Mouse (Mus musculus) forebrain, embryonic 13.5 days (tissue): ENCODE results near the gene Ankrd26. TPM values are rescaled to one million over a fixed set of nuclear protein-coding genes. Genes with fewer than 3 reads are reported as not detected.
A peak's percentile ranks its signal among the peaks of the same experiment; 100 is the strongest.
"Not testable (repeated sequence)": the region's sequence is repeated elsewhere in the genome, so short reads cannot be mapped to it uniquely, and the experiment has no call there.

Experiments used
- ATAC-seq: fragments of 200-750 bp; cut with Nextera tagmentation; 2 replicates; pipeline ENCODE4 v1.8.0; 2017
- H3K27ac ChIP-seq: fragments of 300-500 bp; sonication (generic); 2 replicates; pipeline ENCODE4 v1.5.1; 2015; ENCODE audit warnings: inconsistent platforms, mild to moderate bottlenecking, moderate library complexity
- H3K27me3 ChIP-seq: fragments of 300-500 bp; sonication (generic); 2 replicates; pipeline ENCODE4 v1.6.1; 2015; ENCODE audit warnings: mild to moderate bottlenecking, inconsistent platforms
- H3K36me3 ChIP-seq: fragments of 300-500 bp; sonication (generic); 2 replicates; pipeline ENCODE4 v1.6.1; 2015; ENCODE audit warnings: mild to moderate bottlenecking, inconsistent platforms; ENCODE audit not compliant: poor library complexity, severe bottlenecking
- H3K4me1 ChIP-seq: fragments of 300-500 bp; sonication (generic); 2 replicates; pipeline ENCODE4 v1.6.1; 2015; ENCODE audit warnings: inconsistent platforms
- H3K4me2 ChIP-seq: fragments of 300-500 bp; sonication (generic); 2 replicates; pipeline ENCODE4 v1.6.1; 2015; ENCODE audit warnings: inconsistent platforms, mild to moderate bottlenecking, moderate library complexity
- H3K4me3 ChIP-seq: fragments of 300-500 bp; sonication (generic); 2 replicates; pipeline ENCODE4 v1.5.1; 2015; ENCODE audit warnings: mild to moderate bottlenecking, inconsistent platforms
- H3K9ac ChIP-seq: fragments of 300-500 bp; sonication (generic); 2 replicates; pipeline ENCODE4 v1.6.1; 2015; ENCODE audit warnings: mild to moderate bottlenecking, inconsistent platforms
- H3K9me3 ChIP-seq: fragments of 300-500 bp; sonication (generic); replicated peaks from 2 replicates; pipeline ENCODE4 v1.6.1; 2016; ENCODE audit warnings: inconsistent platforms
- WGBS: fragments of 180-500 bp; shearing (Covaris S2); methylation state at CpG from one replicate; pipeline ENCODE4 v1.1.7; 2015; 5-methylcytosine and 5-hydroxymethylcytosine counted together
- polyA plus RNA-seq: library from polyadenylated mRNA; unstranded; fragments of >200 nt; fragmentation: Nextera tagmentation; extraction: Ambion mirVana; gene quantifications from 2 replicates; pipeline ENCODE4 v1.2.1, GENCODE M21; 2015

Ankrd26 gene
- polyA plus RNA-seq = 25.0 and 25.8 TPM in 2 replicates

DNA sequence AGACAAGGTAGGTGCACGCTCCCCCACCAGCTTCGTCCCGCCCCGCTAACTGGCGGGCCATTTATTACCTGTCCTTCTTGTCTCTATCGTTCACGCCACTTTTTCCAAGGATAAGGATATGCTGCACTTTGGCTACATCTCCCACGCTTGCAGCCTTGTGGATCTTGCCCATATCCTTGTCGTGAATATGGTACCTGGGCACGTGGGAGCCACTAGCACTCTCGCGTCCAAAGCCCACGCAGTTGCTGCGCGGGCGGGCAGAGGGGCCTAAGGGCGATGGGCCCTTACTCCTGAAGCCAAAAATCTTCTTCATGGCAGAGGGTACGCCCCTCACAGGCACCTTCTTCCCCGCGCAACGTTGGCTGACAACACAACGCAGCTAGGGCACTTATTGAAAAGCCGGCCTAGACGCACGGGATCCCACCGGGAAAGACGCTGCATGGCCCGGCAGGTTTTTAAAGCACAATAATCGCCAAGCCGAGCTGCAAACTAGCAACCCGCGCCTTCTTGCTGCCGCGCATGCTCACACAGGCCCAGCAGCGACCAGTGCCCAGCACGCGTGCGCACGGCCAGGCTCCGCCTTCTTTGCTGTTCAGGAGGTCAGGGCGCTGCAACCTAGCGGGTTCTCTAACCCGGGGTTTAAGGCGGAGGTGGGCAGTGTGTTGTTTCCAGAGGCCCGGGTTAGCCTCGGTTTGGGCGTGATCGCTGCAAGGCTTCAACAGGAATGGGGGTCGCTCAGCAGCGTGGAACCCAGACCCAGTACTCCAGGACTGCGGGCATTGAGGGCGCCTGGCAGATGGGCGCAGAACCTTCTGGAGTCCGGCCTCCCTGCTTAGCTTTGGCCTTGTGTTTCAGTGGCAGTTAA, at the start of gene Ankrd26:
TSS of gene Ankrd26 (minus strand) at position 482 of the 865 bp plus-strand sequence.
- Histone ChIP-seq H3K36me3 (peaks cover 22% of the 10 kb centered on the region), H3K27ac (peak within 1 kb of the TSS; percentile 73), H3K4me1 (peaks cover 44% of the 10 kb centered on the region), H3K4me3 (peak within 1 kb of the TSS; percentile 74), H3K9ac (peak within 1 kb of the TSS; percentile 87), H3K9me3 (no peaks in the 10 kb centered on the region), H3K27me3 (no peaks in the 10 kb centered on the region), H3K4me2 (peak within 1 kb of the TSS; percentile 93)
- 6% methylated on average over 54 of the region's 54 CpGs for WGBS
- peak; percentile 98 for ATAC-seq

DNA sequence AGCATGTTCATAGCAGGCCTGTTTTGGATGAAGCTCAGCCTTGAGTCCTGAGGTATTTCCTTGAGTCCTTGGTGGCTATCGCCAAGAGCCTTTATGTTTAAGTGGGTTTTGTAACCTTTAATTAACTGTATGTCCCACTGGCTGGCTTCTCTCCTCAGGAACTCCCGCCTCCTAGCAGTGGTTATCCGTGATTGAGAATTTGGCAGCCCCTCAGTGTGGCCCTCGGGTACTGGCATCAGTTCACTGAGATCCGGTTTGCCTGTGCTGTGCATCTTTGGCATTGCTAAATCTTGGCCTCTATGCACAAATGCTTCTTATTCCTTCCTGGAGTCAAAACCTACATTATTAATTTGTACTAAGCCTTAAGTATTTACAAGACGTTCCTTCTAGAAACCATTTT, 46.9 kb upstream of the Ankrd26 start:
- H3K27ac ChIP-seq = no peak overlapping the region

DNA sequence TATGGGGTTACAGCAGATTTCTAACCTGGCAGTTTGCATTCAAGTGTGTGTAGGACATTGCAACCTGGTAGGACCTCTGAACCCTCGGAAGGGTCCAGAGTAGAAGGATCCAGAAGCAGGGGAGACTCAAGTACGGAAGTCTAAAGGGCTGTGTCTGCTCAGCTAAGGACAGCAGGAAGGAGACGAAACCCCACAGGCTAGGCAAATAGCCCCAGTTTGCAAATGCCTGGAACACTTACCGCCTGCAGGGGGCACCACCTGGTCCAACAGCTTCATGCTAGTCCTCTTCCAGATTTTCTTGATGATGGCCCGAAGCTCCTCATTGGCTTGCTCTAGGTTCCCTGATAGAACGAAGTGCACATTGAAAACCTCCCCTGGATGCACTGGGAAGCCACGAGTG, 43.9 kb upstream of the Ankrd26 start:
- Histone ChIP-seq H3K36me3 (peaks cover 17% of the 10 kb centered on the region), H3K4me2 (no peak overlapping the region), H3K9me3 (no peaks in the 10 kb centered on the region), H3K9ac (no peak overlapping the region), H3K27me3 (no peaks in the 10 kb centered on the region), H3K4me1 (no peaks in the 10 kb centered on the region), H3K4me3 (no peak overlapping the region), H3K27ac (no peak overlapping the region)
- no peak for ATAC-seq
- WGBS = 74% methylated on average over 7 of the region's 7 CpGs

More for the DNA sequence above, 46.9 kb upstream of the Ankrd26 start:
- H3K4me1 ChIP-seq = no peaks in the 10 kb centered on the region
- no peaks in the 10 kb centered on the region for H3K9me3 ChIP-seq
- H3K27me3 ChIP-seq = no peaks in the 10 kb centered on the region
- ATAC-seq = no peak
- peaks cover 8% of the 10 kb centered on the region for H3K36me3 ChIP-seq
- 82% methylated on average over 6 of the region's 6 CpGs for WGBS
- no peak overlapping the region for H3K4me2 ChIP-seq
- H3K4me3 ChIP-seq = no peak overlapping the region
- H3K9ac ChIP-seq = no peak overlapping the region

DNA sequence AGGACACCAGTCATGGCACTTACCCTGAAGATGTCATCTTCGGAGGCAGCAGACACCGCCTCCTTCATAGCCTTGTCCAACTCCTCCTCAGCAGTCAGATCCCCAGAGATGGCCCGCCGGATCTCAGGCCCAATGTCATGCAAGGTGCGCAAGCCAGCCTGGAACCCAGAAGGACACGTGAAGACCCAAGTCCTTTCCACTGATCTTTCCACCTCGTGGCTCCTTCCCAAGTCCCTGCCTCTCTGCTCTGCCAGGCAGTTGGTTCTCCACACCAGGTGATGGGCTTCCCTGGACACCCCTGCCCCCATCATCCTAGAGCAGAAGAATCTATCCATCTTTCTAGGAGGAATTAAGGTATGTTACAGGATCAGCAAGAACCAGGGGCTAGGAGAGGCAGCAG, 41.8 kb upstream of the Ankrd26 start:
- no peak for ATAC-seq
- Histone ChIP-seq H3K27ac (no peak overlapping the region), H3K4me2 (no peak overlapping the region), H3K36me3 (peaks cover 17% of the 10 kb centered on the region), H3K9me3 (no peaks in the 10 kb centered on the region), H3K9ac (no peak overlapping the region), H3K27me3 (no peaks in the 10 kb centered on the region), H3K4me3 (no peak overlapping the region), H3K4me1 (no peaks in the 10 kb centered on the region)
- WGBS = 93% methylated on average over 7 of the region's 7 CpGs

DNA sequence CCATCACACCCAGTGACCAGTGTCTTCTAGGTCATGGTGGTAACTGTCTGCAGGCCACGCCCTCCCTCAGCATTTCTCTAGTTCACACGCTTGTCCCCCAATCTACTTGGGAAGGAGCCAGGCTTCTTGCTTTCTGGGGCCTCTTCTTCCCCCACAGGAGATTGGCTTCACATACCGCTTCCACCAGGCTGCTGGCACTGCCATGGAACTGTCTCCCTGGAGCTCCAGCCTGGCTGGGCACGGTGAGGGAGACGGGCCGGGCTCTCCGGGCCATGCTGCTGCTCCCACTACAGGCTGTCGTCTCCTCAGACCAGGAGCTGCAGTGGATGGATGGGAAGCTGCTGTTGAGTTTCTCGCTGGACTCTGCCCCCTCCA, 33.6 kb upstream of the Ankrd26 start:
- Histone ChIP-seq H3K27me3 (peaks cover 25% of the 10 kb centered on the region), H3K36me3 (peaks cover 10% of the 10 kb centered on the region; the same call in 1 of the 2 replicates), H3K4me2 (no peak overlapping the region), H3K9me3 (no peaks in the 10 kb centered on the region), H3K4me1 (peaks cover 26% of the 10 kb centered on the region), H3K9ac (no peak overlapping the region), H3K27ac (no peak overlapping the region), H3K4me3 (no peak overlapping the region)
- 64% methylated on average over 9 of the region's 9 CpGs for WGBS
- no peak for ATAC-seq

DNA sequence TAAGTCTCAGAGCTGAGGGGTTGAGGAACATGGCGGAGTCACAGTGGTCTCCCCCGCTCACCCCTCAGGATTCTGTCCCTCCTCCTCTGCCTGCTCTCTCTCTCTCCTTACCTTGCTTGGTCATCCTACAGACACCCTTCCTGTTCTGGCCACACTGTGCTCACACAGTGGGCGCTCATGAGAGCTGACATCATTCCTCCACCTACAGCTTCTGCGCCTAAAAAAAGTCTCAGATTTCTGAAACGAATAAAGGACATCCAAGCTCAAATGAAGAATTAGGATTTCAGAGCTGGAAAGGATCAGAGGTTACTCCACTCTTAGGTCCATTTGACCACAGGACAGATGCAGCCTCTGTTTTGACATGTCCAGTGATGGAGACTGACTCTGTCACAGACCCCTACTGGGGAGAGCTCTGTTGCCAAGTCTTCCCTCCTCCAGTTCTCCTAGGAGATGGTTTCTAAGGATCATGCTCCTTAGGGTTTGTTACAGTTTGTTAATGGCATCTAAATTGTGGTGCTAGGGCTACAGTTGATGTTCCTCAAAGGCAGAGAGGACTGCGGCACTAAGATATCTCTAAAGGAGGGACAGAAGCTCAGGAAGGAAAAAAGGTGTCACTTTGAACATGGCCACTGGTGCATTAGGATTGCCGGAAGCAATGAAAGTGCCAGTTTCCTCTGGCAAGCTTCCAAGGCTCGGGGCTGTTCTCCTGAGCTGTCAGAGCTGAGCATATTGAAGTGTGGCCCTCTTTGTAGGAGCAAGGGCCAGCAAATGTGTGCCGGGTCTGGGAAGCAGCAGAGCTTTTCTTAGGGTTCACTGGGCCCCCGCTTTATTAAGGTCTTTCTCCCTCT, 33.0 kb upstream of the Ankrd26 start:
- Histone ChIP-seq H3K27me3 (peaks cover 25% of the 10 kb centered on the region), H3K27ac (no peak overlapping the region), H3K9ac (no peak overlapping the region), H3K36me3 (peaks cover 10% of the 10 kb centered on the region; the same call in 1 of the 2 replicates), H3K4me2 (no peak overlapping the region), H3K9me3 (no peaks in the 10 kb centered on the region), H3K4me3 (no peak overlapping the region), H3K4me1 (peaks cover 26% of the 10 kb centered on the region)
- WGBS = 75% methylated on average over 10 of the region's 10 CpGs
- ATAC-seq = no peak

DNA sequence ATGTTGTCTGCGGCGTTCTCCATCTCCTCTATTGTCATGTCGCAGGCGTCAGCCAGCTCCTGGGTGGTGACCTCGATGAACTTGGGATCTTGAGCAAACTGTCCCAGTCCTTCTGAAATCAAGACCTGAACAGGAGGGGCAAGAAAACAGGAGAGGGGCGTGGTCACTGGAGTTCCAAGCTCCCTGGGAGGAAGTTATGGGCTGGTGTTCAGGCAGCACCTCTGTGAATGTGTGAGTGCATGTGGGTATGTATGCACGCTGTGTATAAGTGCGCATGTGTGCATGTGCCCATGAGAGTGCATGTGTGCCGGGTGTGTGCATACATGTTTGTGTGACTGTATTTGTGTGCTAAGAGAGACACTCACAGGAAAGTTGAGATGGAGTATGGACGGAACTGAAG, 32.0 kb upstream of the Ankrd26 start:
- H3K4me3 ChIP-seq = peak overlapping the region; percentile 43
- ATAC-seq = 0 out of 2 replicates have a peak, but pooled peaks have one; percentile 17

DNA sequence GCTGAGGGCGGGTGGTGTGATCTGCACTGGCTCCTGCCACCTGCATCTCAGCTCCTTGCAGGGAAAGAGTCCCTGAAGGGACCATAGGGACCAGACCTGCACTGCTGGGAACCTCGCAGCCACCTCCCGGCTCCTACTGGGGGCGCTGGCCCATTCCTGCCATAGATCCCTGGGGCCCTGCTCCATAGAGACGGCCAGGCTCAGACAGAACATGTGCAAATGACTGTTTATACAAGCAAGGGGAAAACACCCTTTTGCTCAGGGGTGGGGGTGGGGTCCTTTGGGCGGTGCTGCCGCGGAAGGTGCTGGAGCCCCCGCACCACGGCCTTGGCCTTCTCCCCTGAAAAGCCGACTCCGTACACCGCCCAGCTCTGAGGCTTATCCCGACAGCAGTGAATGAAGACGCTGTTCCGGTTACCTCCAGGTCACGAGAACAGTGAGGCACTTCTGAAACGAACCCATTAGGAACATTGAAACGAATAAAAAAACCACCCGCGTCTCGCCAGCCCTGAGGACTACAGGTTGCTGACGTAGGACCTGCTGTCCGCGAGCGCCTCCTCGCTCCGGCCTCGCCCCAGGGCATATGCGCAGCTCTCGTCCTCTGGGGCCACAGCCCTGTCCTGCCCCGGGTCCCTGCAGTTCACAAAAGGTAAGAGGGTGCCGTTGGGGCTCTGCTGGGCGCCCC, 31.5 kb upstream of the Ankrd26 start:
- H3K4me1 ChIP-seq = peaks cover 26% of the 10 kb centered on the region
- no peaks in the 10 kb centered on the region for H3K9me3 ChIP-seq
- 1% methylated on average over 34 of the region's 34 CpGs for WGBS
- peak overlapping the region; percentile 43 for H3K4me3 ChIP-seq
- peaks cover 25% of the 10 kb centered on the region for H3K27me3 ChIP-seq
- peak; percentile 64; the same call in 1 of the 2 replicates for ATAC-seq
- H3K27ac ChIP-seq = no peak overlapping the region
- peak overlapping the region; percentile 59 for H3K9ac ChIP-seq
- peak overlapping the region; percentile 79 for H3K4me2 ChIP-seq
- peaks cover 9% of the 10 kb centered on the region; the same call in 1 of the 2 replicates for H3K36me3 ChIP-seq

More for the DNA sequence above, 32.0 kb upstream of the Ankrd26 start:
- Histone ChIP-seq H3K27me3 (peaks cover 25% of the 10 kb centered on the region), H3K36me3 (peaks cover 10% of the 10 kb centered on the region; the same call in 1 of the 2 replicates), H3K4me1 (peaks cover 26% of the 10 kb centered on the region), H3K27ac (no peak overlapping the region), H3K4me2 (peak overlapping the region; percentile 79), H3K9ac (peak overlapping the region; percentile 59), H3K9me3 (no peaks in the 10 kb centered on the region)
- 37% methylated on average over 10 of the region's 10 CpGs for WGBS

DNA sequence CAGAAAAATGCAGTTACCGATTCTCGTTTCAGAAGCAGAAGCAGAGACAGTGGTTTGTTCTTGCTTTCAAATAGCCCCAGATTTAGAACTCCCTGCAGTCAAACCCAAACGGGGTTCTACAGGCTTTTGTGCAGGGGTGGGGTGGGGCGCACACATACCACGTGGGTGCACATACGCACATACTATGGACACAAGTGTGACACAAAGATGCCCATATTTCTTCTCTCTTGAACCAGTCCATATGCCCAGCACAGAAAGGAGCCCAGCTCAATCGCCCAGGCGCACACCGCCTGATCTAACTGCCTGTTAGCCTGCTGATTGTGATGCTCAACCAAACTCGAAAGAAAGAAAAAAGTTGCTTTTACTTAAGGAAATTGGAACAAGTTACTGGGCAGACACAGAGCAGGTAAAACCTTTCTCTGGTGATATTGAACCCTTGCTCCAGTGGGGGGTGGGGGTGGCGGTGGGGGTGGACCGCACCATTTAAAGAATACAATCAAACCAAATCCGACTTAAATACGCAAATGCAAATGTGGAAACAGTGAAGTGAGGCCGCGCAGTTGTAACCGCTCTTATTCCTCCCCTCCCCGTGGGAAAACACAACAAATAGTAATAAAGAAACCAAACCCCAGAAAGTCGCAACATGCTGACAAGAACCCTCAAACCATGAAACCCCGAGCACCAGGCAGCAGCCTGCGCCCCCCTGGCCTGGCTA, 30.8 kb upstream of the Ankrd26 start:
- Histone ChIP-seq H3K4me2 (peak overlapping the region; percentile 79), H3K27ac (no peak overlapping the region), H3K27me3 (peaks cover 25% of the 10 kb centered on the region), H3K9ac (peak overlapping the region; percentile 59), H3K9me3 (no peaks in the 10 kb centered on the region), H3K4me1 (peaks cover 26% of the 10 kb centered on the region), H3K36me3 (peaks cover 6% of the 10 kb centered on the region; the same call in 1 of the 2 replicates), H3K4me3 (peak overlapping the region; percentile 43)
- WGBS = 13% methylated on average over 21 of the region's 21 CpGs
- ATAC-seq = no peak; the same call in 1 of the 2 replicates

DNA sequence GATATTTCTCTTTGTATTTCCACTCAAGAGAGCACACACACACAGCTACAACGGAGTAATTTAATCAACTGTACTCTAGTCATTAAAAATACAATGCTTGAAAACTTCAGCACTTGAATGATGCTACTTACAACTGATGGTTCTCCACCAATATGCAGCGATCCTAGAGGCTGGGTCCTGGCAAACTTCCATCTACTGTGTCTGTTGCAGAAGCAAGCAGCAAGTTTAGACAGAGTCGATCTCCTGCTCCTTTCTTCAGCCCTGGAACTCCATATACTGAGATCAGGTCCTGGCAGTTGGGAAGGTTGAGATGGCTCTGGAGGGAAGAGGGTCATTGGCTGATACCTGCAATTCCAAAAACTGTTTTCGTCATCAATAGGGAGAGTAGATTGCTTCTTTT, 16.7 kb upstream of the Ankrd26 start:
- WGBS = 84% methylated on average over 4 of the region's 4 CpGs
- H3K9me3 ChIP-seq, H3K9ac ChIP-seq, H3K36me3 ChIP-seq, H3K4me2 ChIP-seq, H3K4me1 ChIP-seq, H3K4me3 ChIP-seq, H3K27me3 ChIP-seq, H3K27ac ChIP-seq, ATAC-seq: not testable (repeated sequence)

DNA sequence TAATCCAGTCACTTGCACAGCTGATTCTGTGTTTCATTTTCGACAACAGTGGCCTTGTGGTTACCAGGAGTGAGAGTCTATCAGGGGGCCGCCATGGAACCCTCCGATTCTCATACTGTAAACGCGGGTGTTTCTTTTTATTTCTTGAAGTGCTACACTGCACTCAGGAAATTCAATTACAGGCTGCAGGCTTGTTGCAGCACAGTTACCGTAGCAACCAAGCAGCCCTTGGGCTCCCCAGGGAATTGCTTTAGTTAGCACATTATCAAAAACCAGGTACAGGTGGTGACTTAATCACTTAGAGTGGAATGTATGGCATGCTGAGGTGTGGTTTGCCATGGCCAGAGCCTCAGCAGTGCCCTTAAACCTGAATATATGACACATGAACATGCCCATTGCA, 12.3 kb upstream of the Ankrd26 start:
- H3K4me2 ChIP-seq = no peak overlapping the region
- no peak overlapping the region for H3K27ac ChIP-seq
- H3K9ac ChIP-seq = no peak overlapping the region
- no peak overlapping the region for H3K4me3 ChIP-seq
- no peaks in the 10 kb centered on the region for H3K36me3 ChIP-seq
- no peak for ATAC-seq
- H3K9me3 ChIP-seq = no peaks in the 10 kb centered on the region
- WGBS = 75% methylated on average over 6 of the region's 6 CpGs
- no peaks in the 10 kb centered on the region for H3K4me1 ChIP-seq
- no peaks in the 10 kb centered on the region for H3K27me3 ChIP-seq
